Mouse (Mus musculus) frontal cortex, adult 2 months (tissue): ENCODE results near the gene Gm45623. TPM values are rescaled to one million over a fixed set of nuclear protein-coding genes. Genes with fewer than 3 reads are reported as not detected.

ENCODE experiments used
- DNase-seq, 2 experiments: peaks; one replicate each; pipeline ENCODE4 v3.0.0; 2022; ENCODE audit warnings: low spot score in 1 of 2; ENCODE audit errors: extremely low spot score in 1 of 2
- polyA plus RNA-seq: library from polyadenylated mRNA; depleted of rRNA; stranded (reverse); fragments of >200 nt; gene quantifications from 2 replicates; pipeline ENCODE4 v1.2.3, GENCODE M21; 2012; rRNA removed

Gene Gm45623
- polyA plus RNA-seq, 1 experiment, result 9.2 TPM

DNA sequence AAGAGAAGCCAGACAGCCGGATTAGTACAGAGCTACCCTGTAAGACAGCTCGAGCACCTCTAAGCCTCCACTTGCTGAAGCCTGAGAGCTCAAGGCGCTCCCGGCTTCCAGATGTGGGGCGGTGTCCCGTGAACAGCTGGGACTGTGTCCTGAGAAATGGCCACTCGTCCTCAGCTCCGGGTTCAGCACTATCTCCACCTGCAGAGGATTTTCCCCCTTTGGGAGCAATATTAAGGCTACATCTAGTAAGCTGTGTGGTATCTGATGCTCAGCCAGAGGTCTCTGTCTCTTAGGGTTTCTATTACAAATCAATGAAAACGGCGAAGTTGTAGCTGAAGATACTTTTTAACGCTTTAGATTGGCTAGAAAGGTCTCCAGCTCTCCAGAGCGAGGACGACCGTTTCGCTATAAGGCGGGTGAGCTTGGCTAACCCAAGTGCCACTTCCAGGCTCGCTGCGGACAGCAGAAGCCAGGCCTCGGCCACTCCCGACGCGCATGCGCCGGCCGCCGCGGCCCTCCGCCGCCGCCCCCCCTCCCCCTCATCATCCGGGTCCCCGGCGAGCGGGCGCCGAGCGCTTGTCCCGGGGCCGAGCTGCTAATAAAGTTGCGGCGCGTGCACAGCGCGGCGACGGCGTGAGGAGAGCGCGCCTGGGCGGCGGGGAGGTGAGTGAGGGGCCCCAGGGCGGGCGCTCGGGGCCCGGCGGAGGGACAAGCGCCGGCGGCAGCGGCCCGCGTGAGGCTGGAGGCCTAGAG, 51.0 kb downstream of the Gm45623 start, which contains the start of gene Smad5:
TSS of gene Smad5 (plus strand) at position 542 of the 753 bp plus-strand sequence.
- peak; percentile 26 to 81 for DNase-seq

Other genes starting within 250 kb of the Gm45623 start
- 4.6 and 5.8 TPM in 2 replicates for gene Fbxl21, start 231.4 kb downstream of the Gm45623 start, polyA plus RNA-seq
- not detected in 2 replicates for gene Lect2, start 205.3 kb downstream of the Gm45623 start, polyA plus RNA-seq
- gene Tgfbi, start 144.3 kb downstream of the Gm45623 start, polyA plus RNA-seq, result 4.5 and 4.7 TPM in 2 replicates
- 20.3 and 21.7 TPM in 2 replicates for gene Smad5, start 50.8 kb downstream of the Gm45623 start, polyA plus RNA-seq
- 5.0 and 5.8 TPM in 2 replicates for gene Trpc7, start 142.2 kb upstream of the Gm45623 start, polyA plus RNA-seq